Mouse (Mus musculus) hindbrain, embryonic 10.5 days (tissue): ENCODE data around the gene Slc15a4. TPM values are rescaled to one million over a fixed set of nuclear protein-coding genes. Genes with fewer than 3 reads are reported as not detected.

Experiments used
- DNase-seq: peaks from one replicate; pipeline ENCODE4 v3.0.0-alpha.2; 2017; ENCODE audit warnings: low spot score
- H3K27ac ChIP-seq: fragments of 300-500 bp; sonication (generic); 2 replicates; pipeline ENCODE4 v1.5.1; 2016; ENCODE audit warnings: mild to moderate bottlenecking, moderate library complexity
- H3K27me3 ChIP-seq: fragments of 300-500 bp; sonication (generic); 2 replicates; pipeline ENCODE4 v1.6.1; 2016; ENCODE audit warnings: mild to moderate bottlenecking; ENCODE audit not compliant: poor library complexity, insufficient read depth, severe bottlenecking
- H3K36me3 ChIP-seq: fragments of 300-500 bp; sonication (generic); 2 replicates; pipeline ENCODE4 v1.6.1; 2016; ENCODE audit warnings: mild to moderate bottlenecking, moderate library complexity
- H3K4me1 ChIP-seq: fragments of 300-500 bp; sonication (generic); replicated peaks from 2 replicates; pipeline ENCODE4 v1.6.1; 2016; ENCODE audit warnings: mild to moderate bottlenecking
- H3K4me3 ChIP-seq: fragments of 300-500 bp; sonication (generic); 2 replicates; pipeline ENCODE4 v1.5.1; 2016; ENCODE audit warnings: mild to moderate bottlenecking, moderate library complexity
- H3K9me3 ChIP-seq: fragments of 300-500 bp; sonication (generic); 2 replicates; pipeline ENCODE4 v1.6.1; 2016; ENCODE audit warnings: mild to moderate bottlenecking, moderate library complexity
- WGBS: fragments of 180-500 bp; shearing (Covaris S2); methylation state at CpG from one replicate; pipeline ENCODE4 v1.1.7; 2016; 5-methylcytosine and 5-hydroxymethylcytosine counted together
- polyA plus RNA-seq: library from polyadenylated mRNA; unstranded; fragments of >200 nt; fragmentation: Nextera tagmentation; extraction: Ambion mirVana; gene quantifications from 2 replicates; pipeline ENCODE4 v1.2.1, GENCODE M21; 2016

Slc15a4 gene
- polyA plus RNA-seq, 1 experiment from 2014 or later, result 24.6 TPM

DNA sequence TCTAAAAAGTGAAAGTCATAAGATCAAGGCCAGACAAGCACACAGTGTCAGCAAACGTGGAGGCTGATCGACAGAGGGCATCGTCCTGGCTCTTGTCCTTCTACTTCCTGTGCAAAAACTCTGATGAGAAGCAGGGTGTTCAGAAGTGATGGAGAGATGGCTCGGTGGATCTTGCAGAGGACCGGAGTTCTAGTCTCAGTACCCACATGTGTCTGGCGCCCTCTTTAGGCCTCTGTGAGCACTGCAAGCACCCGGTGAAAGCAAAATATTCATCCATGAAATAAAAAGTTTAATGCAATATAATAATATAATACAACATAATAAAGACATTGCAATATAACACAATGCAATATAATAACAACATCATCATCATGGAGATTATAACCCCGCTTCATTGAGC lies 55.3 kb downstream of the Slc15a4 start:
- no peak for DNase-seq
- 57% methylated on average over 8 of the region's 8 CpGs for WGBS
- Histone ChIP-seq H3K27ac (no peak overlapping the region), H3K4me1 (no peaks in the 10 kb centered on the region), H3K4me3 (no peak overlapping the region), H3K36me3 (no peaks in the 10 kb centered on the region), H3K27me3 (no peaks in the 10 kb centered on the region), H3K9me3 (no peaks in the 10 kb centered on the region)

GRCm38 (mm10) chr5:127567165-127567741 lies 65.4 kb downstream of the Slc15a4 start:
- Histone ChIP-seq H3K36me3 (peaks cover 15% of the 10 kb centered on the region), H3K4me3 (no peak overlapping the region), H3K9me3 (no peaks in the 10 kb centered on the region), H3K27ac (no peak overlapping the region), H3K4me1 (peaks cover 10% of the 10 kb centered on the region), H3K27me3 (no peaks in the 10 kb centered on the region)
- 75% methylated on average over 6 of the region's 6 CpGs for WGBS
- DNase-seq, result no peak

DNA sequence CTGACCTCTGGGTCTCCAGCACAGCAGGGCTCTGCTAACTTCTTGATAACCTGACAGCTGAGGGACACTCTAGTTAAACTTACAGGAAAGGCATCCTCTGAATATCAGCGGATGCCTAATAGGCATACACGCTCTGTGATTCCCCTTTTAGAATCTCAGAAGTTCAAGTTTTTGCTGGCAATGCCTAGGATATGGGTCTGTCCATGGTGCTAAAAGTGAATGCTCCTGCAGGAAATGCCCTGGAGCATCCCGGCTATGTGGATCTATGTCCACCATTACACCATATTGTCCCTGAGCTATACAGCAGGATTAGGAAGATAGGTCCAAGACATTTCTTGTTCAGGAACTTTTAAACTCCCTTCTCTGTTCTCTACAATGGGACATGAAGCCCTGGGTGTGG lies 71.6 kb downstream of the Slc15a4 start:
- 84% methylated on average over 3 of the region's 3 CpGs for WGBS
- Histone ChIP-seq H3K4me1 (no peaks in the 10 kb centered on the region), H3K4me3 (no peak overlapping the region), H3K27ac (no peak overlapping the region), H3K36me3 (peaks cover 19% of the 10 kb centered on the region), H3K27me3 (no peaks in the 10 kb centered on the region), H3K9me3 (no peaks in the 10 kb centered on the region)
- DNase-seq, result no peak

GRCm38 (mm10) chr5:127548136-127548535 lies 84.6 kb downstream of the Slc15a4 start:
- Histone ChIP-seq H3K27me3 (no peaks in the 10 kb centered on the region), H3K4me3 (no peak overlapping the region), H3K9me3 (no peaks in the 10 kb centered on the region), H3K27ac (no peak overlapping the region), H3K36me3 (no peaks in the 10 kb centered on the region), H3K4me1 (no peaks in the 10 kb centered on the region)
- 83% methylated on average over 2 of the region's 2 CpGs for WGBS
- DNase-seq, result no peak

DNA sequence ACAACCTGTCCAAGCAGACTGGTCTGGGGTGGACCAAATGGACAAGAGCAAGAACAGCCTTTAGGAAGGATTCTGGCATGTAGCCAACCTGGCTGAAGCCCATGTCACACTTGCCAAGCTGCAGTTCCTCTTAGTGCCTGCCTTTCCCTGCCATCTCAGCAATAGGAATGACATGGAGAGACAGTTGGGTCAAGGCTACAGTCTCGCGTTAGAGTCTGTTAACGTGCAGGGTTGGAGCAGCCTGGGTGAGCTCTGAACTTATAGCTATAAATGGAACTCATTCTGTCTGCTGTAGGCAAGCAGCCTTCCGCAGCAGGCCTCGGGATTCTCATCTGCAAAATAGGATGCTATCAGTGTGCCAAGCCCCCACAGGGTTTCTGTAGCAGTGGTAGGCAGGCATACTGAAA lies 86.1 kb downstream of the Slc15a4 start:
- no peak for DNase-seq
- no peaks in the 10 kb centered on the region for H3K27me3 ChIP-seq
- WGBS, result 91% methylated on average over 5 of the region's 5 CpGs

More for the DNA sequence above, 86.1 kb downstream of the Slc15a4 start:
- no peaks in the 10 kb centered on the region for H3K4me1 ChIP-seq
- no peaks in the 10 kb centered on the region for H3K9me3 ChIP-seq
- no peak overlapping the region for H3K27ac ChIP-seq
- H3K4me3 ChIP-seq, result no peak overlapping the region
- no peaks in the 10 kb centered on the region for H3K36me3 ChIP-seq

Other genes starting within 250 kb of the Slc15a4 start
- gene Glt1d1, start 635 bp downstream of the Slc15a4 start, polyA plus RNA-seq, result 0.46 and 2.0 TPM in 2 replicates